Mouse (Mus musculus): ENCODE measurements at regions not wholly inside any gene's neighbourhood (a gene's known extent, or its start where the extent isn't known, plus 50 kb on each side); places are given as distances from the start of the nearest gene placed in this dataset.

- H3K4me1 ChIP-seq (replicated peaks), result no peaks in the 10 kb centered on the region
- H3K27ac ChIP-seq (replicated peaks), result no peak overlapping the region
- no peak overlapping the region for H3K4me3 ChIP-seq (replicated peaks)
- no peak overlapping the region for H3K4me2 ChIP-seq
- no peaks in the 10 kb centered on the region for H3K27me3 ChIP-seq
- H3K9ac ChIP-seq, result no peak overlapping the region
- no peaks in the 10 kb centered on the region for H3K9me3 ChIP-seq (replicated peaks)
- WGBS (ENCODE audit: insufficient replicate concordance), result 21% methylated on average over 5 of the region's 5 CpGs
- ATAC-seq (ENCODE audit: insufficient read depth), result peak; percentile 25; the same call in 1 of the 2 replicates
- H3K36me3 ChIP-seq (replicated peaks), result no peaks in the 10 kb centered on the region
These were observed 53.8 kb downstream of the Neurod6 start for GRCm38 (mm10) chr6:55627228-55627627.

DNA sequence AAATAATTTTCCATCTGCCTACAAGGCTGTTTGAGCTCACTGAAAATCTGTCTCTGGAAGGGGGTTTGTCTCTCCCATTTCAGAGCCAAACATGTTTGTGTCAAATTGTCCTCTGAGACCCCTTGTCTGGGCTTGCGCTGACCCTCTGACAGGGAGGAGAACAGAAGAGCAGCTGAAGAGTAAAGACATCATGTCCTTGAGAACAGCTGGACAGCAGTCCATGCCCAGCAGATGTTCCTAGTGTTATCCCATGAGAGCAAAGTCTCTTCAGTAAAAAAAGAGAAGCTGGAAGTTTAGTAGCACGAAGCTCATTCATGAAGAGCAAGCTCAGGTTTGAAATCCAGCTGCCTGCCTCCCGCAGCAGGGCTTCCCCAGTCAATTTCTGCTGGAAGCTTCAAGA is 60.7 kb downstream of the Neurod6 start:
- no peaks in the 10 kb centered on the region for H3K27me3 ChIP-seq
- no peak overlapping the region for H3K9ac ChIP-seq
- H3K4me2 ChIP-seq, result no peak overlapping the region
- H3K27ac ChIP-seq (replicated peaks), result no peak overlapping the region
- no peaks in the 10 kb centered on the region for H3K9me3 ChIP-seq (replicated peaks)
- WGBS (ENCODE audit: insufficient replicate concordance), result 73% methylated on average over 3 of the region's 3 CpGs
- H3K4me3 ChIP-seq (replicated peaks), result no peak overlapping the region
- ATAC-seq (ENCODE audit: insufficient read depth), result no peak
- no peaks in the 10 kb centered on the region for H3K4me1 ChIP-seq (replicated peaks)
- no peaks in the 10 kb centered on the region for H3K36me3 ChIP-seq (replicated peaks)

DNA sequence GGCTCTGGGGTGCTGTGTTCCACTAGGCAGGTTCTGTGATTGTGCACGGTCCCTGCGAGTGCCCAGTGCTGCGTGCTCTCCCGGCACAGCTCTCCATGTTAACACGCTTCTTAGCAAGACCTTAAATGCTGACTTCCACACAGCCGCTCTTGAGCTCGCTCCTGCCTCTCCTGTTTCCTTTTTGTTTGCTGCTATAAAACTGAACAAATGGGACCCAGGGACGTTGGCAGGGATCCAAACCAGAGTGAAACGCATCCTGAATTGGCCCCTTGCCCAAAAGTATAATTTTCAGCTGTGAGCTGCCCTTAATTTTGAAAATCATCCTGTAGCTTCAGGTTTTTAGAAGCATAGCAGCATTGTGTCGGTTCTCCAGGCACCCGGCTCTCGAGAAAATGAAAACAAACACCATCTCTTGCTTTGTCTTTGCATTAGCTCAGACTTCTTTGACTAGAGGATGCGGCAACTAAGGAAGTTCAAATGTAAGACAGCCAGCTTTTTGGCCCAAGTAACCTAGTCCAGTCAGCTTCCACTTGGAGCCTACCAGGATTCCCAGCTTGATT is 63.1 kb downstream of the Neurod6 start:
- Histone ChIP-seq H3K9ac (no peak overlapping the region), H3K27me3 (no peaks in the 10 kb centered on the region), H3K4me1 (replicated peaks) (no peaks in the 10 kb centered on the region), H3K9me3 (replicated peaks) (no peaks in the 10 kb centered on the region), H3K36me3 (replicated peaks) (no peaks in the 10 kb centered on the region), H3K4me2 (no peak overlapping the region), H3K27ac (replicated peaks) (no peak overlapping the region), H3K4me3 (replicated peaks) (no peak overlapping the region)
- ATAC-seq (ENCODE audit: insufficient read depth), result no peak
- WGBS (ENCODE audit: insufficient replicate concordance), result 56% methylated on average over 13 of the region's 13 CpGs

DNA sequence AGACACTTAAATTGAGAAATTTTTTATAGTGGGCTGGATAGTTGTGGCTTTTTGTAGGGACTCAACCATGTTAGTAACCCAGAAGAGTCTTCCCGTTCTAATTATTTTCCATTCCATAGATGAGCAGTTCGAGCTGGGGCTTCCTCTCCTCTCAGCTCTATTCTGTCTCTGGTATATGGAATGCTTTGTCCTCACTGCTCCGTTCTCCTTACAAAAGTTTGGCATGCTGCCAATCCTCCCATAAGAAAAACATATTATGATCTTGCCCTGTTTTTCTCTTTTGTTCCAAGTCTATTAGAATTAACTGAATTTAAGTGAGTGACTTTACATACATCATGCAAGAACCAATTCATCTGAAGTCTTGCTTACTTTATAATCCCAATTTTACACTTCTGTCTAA is 70.7 kb downstream of the Neurod6 start:
- Histone ChIP-seq H3K27me3 (no peaks in the 10 kb centered on the region), H3K9ac (no peak overlapping the region), H3K27ac (replicated peaks) (no peak overlapping the region), H3K4me1 (replicated peaks) (0 out of 2 replicates have a peak, but pooled peaks cover 4% of the 10 kb centered on the region), H3K9me3 (replicated peaks) (no peaks in the 10 kb centered on the region), H3K4me3 (replicated peaks) (no peak overlapping the region), H3K4me2 (no peak overlapping the region), H3K36me3 (replicated peaks) (no peaks in the 10 kb centered on the region)
- ATAC-seq (ENCODE audit: insufficient read depth), result no peak
- 58% methylated on average over 3 of the region's 3 CpGs for WGBS (ENCODE audit: insufficient replicate concordance)

- Histone ChIP-seq H3K4me2 (no peak overlapping the region), H3K9ac (no peak overlapping the region), H3K4me3 (replicated peaks) (no peak overlapping the region), H3K36me3 (replicated peaks) (no peaks in the 10 kb centered on the region), H3K27me3 (no peaks in the 10 kb centered on the region), H3K27ac (replicated peaks) (no peak overlapping the region), H3K9me3 (replicated peaks) (no peaks in the 10 kb centered on the region), H3K4me1 (replicated peaks) (0 out of 2 replicates have a peak, but pooled peaks cover 4% of the 10 kb centered on the region)
- 58% methylated on average over 1 of the region's 1 CpGs for WGBS (ENCODE audit: insufficient replicate concordance)
- ATAC-seq (ENCODE audit: insufficient read depth), result no peak
These were observed 71.1 kb downstream of the Neurod6 start for GRCm38 (mm10) chr6:55609976-55610375.

GRCm38 (mm10) chr6:55609053-55609452 is 72.0 kb downstream of the Neurod6 start:
- 13% methylated on average over 1 of the region's 1 CpGs for WGBS (ENCODE audit: insufficient replicate concordance)
- ATAC-seq (ENCODE audit: insufficient read depth), result no peak
- H3K4me1 ChIP-seq (replicated peaks), result 0 out of 2 replicates have a peak, but pooled peaks cover 4% of the 10 kb centered on the region
- no peak overlapping the region for H3K4me2 ChIP-seq
- H3K9me3 ChIP-seq (replicated peaks), result no peaks in the 10 kb centered on the region
- no peaks in the 10 kb centered on the region for H3K36me3 ChIP-seq (replicated peaks)
- no peak overlapping the region for H3K4me3 ChIP-seq (replicated peaks)
- no peak overlapping the region for H3K27ac ChIP-seq (replicated peaks)
- H3K27me3 ChIP-seq, result no peaks in the 10 kb centered on the region
- H3K9ac ChIP-seq, result no peak overlapping the region

GRCm38 (mm10) chr6:55597088-55597487 is 84.0 kb downstream of the Neurod6 start:
- Histone ChIP-seq H3K27ac (replicated peaks) (no peak overlapping the region), H3K4me3 (replicated peaks) (no peak overlapping the region), H3K27me3 (no peaks in the 10 kb centered on the region), H3K4me2 (no peak overlapping the region), H3K9ac (no peak overlapping the region), H3K9me3 (replicated peaks) (no peaks in the 10 kb centered on the region), H3K36me3 (replicated peaks) (no peaks in the 10 kb centered on the region), H3K4me1 (replicated peaks) (no peaks in the 10 kb centered on the region)
- ATAC-seq (ENCODE audit: insufficient read depth), result no peak
- 58% methylated on average over 4 of the region's 4 CpGs for WGBS (ENCODE audit: insufficient replicate concordance)

- H3K4me1 ChIP-seq (replicated peaks), result no peaks in the 10 kb centered on the region
- H3K36me3 ChIP-seq (replicated peaks), result no peaks in the 10 kb centered on the region
- 48% methylated on average over 4 of the region's 4 CpGs for WGBS (ENCODE audit: insufficient replicate concordance)
- H3K27me3 ChIP-seq, result no peaks in the 10 kb centered on the region
- no peak overlapping the region for H3K4me2 ChIP-seq
- H3K9me3 ChIP-seq (replicated peaks), result no peaks in the 10 kb centered on the region
- no peak overlapping the region for H3K27ac ChIP-seq (replicated peaks)
- no peak overlapping the region for H3K9ac ChIP-seq
- ATAC-seq (ENCODE audit: insufficient read depth), result no peak
- H3K4me3 ChIP-seq (replicated peaks), result no peak overlapping the region
These were observed 88.9 kb downstream of the Neurod6 start for GRCm38 (mm10) chr6:55592126-55592525.

DNA sequence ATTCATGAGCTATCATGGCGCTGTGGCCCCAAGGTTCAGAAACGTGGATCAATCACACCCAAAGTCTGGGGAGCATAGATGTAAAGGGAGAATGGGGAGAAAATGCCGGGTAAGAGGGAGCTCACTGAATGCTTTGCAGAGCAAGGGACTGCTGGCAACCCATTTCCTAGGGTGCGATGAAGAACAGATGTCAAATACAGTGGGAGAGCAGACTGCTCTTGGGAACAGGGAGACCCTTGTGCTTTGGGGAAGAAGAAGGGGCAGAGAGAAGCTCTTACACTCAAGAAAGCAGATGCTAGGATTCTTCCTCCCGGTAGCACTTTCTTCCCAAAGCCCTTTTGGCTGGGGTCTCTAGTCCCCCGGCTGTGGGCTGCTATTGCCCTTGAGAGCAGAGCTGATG is 100.0 kb downstream of the Neurod6 start:
- Histone ChIP-seq H3K9me3 (replicated peaks) (no peaks in the 10 kb centered on the region), H3K4me3 (replicated peaks) (no peak overlapping the region), H3K36me3 (replicated peaks) (no peaks in the 10 kb centered on the region), H3K9ac (no peak overlapping the region), H3K4me1 (replicated peaks) (no peaks in the 10 kb centered on the region), H3K27me3 (no peaks in the 10 kb centered on the region), H3K4me2 (no peak overlapping the region), H3K27ac (replicated peaks) (no peak overlapping the region)
- WGBS (ENCODE audit: insufficient replicate concordance), result 63% methylated on average over 6 of the region's 6 CpGs
- ATAC-seq (ENCODE audit: insufficient read depth), result no peak

DNA sequence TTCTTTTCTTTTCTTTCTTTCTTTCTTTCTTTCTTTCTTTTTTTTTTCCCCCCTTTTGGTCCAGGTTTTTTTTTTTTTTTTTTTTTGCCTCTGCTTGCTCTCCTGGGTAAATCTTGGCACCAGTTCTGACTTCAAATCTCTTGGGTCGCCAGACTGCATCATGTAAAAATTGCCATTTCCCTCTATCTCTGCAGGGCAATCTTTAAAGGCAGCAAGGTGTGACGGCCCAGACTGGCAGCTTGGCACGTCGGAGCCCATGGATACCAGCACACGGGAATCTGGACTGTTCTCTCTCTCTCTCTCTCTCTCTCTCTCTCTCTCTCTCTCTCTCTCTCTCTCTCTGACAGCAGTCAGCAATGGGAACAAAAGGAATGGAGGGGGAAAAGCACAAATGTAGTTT is 101.0 kb downstream of the Neurod6 start:
- H3K4me2 ChIP-seq, result no peak overlapping the region
- WGBS (ENCODE audit: insufficient replicate concordance), result 37% methylated on average over 5 of the region's 5 CpGs
- H3K4me1 ChIP-seq (replicated peaks), result no peaks in the 10 kb centered on the region
- ATAC-seq (ENCODE audit: insufficient read depth), result no peak
- no peaks in the 10 kb centered on the region for H3K27me3 ChIP-seq
- H3K36me3 ChIP-seq (replicated peaks), result no peaks in the 10 kb centered on the region
- H3K27ac ChIP-seq (replicated peaks), result no peak overlapping the region
- H3K4me3 ChIP-seq (replicated peaks), result no peak overlapping the region
- no peak overlapping the region for H3K9ac ChIP-seq
- no peaks in the 10 kb centered on the region for H3K9me3 ChIP-seq (replicated peaks)

GRCm38 (mm10) chr6:55579611-55580010 is 101.5 kb downstream of the Neurod6 start:
- no peaks in the 10 kb centered on the region for H3K36me3 ChIP-seq (replicated peaks)
- WGBS (ENCODE audit: insufficient replicate concordance), result 72% methylated on average over 9 of the region's 9 CpGs
- H3K9ac ChIP-seq, result no peak overlapping the region
- no peak overlapping the region for H3K27ac ChIP-seq (replicated peaks)
- no peaks in the 10 kb centered on the region for H3K27me3 ChIP-seq
- no peak overlapping the region for H3K4me3 ChIP-seq (replicated peaks)
- no peaks in the 10 kb centered on the region for H3K4me1 ChIP-seq (replicated peaks)
- no peak overlapping the region for H3K4me2 ChIP-seq
- no peaks in the 10 kb centered on the region for H3K9me3 ChIP-seq (replicated peaks)
- ATAC-seq (ENCODE audit: insufficient read depth), result no peak

DNA sequence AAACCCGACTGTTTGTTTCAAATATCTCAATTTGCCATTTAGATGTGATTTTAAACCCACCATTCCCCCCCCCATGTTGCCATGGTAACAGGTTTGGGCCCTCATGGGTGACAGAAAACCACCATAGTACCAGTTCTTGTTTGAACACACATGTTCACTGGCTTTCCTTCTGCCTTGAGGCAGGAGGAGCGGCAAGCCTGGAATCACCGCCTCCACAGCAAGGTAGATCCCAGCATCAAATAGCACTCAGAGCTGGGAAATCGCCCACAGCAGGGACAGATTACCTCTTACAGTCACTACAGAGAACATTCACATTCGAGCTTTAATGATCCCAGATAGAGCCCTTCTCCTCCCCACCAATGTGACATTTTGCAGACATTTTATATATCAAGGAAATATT is 102.0 kb downstream of the Neurod6 start:
- no peak for ATAC-seq (ENCODE audit: insufficient read depth)
- Histone ChIP-seq H3K9me3 (replicated peaks) (no peaks in the 10 kb centered on the region), H3K27me3 (no peaks in the 10 kb centered on the region), H3K4me2 (no peak overlapping the region), H3K36me3 (replicated peaks) (no peaks in the 10 kb centered on the region), H3K4me1 (replicated peaks) (no peaks in the 10 kb centered on the region), H3K4me3 (replicated peaks) (no peak overlapping the region), H3K9ac (no peak overlapping the region), H3K27ac (replicated peaks) (no peak overlapping the region)
- WGBS (ENCODE audit: insufficient replicate concordance), result 54% methylated on average over 5 of the region's 5 CpGs
